Mouse (Mus musculus): Measurements from ENCODE around the gene Gm12258.

DNA sequence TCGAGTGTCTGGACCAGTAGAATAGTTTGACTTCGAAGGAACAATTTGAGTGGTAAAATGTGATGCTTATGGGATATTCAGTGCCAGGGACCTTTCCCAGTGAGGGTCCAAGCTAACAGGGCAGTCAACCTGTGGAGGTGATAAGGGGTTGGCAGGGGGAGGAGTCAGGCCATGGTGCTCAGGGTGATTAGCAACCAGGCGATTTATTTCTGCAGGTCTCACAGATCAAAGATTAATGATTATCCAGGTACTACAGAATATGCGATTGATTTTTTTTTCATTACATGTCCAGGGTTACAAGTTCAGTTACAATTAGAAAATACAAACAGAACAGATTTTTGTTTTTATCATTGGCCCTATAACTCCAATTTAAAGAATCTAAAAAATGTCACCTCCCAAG, 43.1 kb upstream of the Gm12258 start:
- TF ChIP-seq CTCF (IDR thresholded peaks at IDR 0.05; ENCODE audit: borderline replicate concordance, insufficient read depth, low read length) (no peak), POLR2A (IDR thresholded peaks at IDR 0.05; ENCODE audit: low read depth, low read length) (no peak)

All from embryonic fibroblast, embryonic 13.5 days (primary cell).